In the genomic region with DNA sequence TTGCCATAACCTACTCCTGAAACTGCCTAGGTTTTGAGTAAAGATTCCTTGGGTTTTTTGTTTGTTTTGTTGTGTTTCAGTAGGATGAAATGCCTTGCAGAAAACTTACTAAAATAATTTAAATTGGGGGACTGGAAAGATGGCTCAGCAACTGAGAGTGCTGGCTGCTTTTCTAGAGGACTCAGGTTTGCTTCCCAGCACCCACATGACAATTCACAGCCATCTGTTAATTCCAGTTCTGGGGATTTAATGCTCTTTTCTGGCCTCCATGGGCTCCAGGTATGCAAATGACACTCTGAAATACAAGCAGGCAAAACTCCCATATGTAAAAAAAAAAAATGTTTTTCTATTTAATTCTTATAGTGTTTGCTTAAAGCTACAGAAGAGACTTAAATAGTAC, we compare ENCODE assay signal across 27 mouse cellular contexts.
DNase-seq lines count a peak whose midpoint lies in the region; ATAC-seq and TF ChIP-seq lines count a peak whose summit lies in the region.
"Had no signal": no experiment of that assay in that cellular context is flagged by ENCODE, and none has a peak within 500 bp of the region (broad histone marks: within the 10 kb centered on the region; RNA-seq: fewer than 3 reads in every experiment).

No protein-coding gene starts in this region.

- DNase-seq in forebrain, postnatal 0 days = peak; percentile 14
- peak in 1 of 2 experiments; percentile 23 for DNase-seq in layer of hippocampus, adult 2 months (ENCODE audit: low spot score in 2 of 2)
- DNase-seq in layer of hippocampus, postnatal 10 days (ENCODE audit: low spot score in 2 of 2) = no peak
- peak; percentile 55 for DNase-seq in brain, adult 2 months (ENCODE audit: low read depth, low spot score)
- DNase-seq in right cerebral cortex, postnatal 25 days = peak; percentile 15
- no peak for DNase-seq in lung, postnatal 14 days
- DNase-seq: adrenal gland, adult 2 months; adrenal gland, postnatal 14 days; cerebellum, adult 11-12 months; cerebellum, adult 8-10 months; cerebellum, postnatal 10 days; cerebellum, postnatal 36 days; embryo, embryonic 11 days; gastrocnemius, adult 2 months; gastrocnemius, postnatal 14 days; heart, adult 18-20 months; heart, postnatal 14 days; heart, postnatal 4 days had no signal

- no peak overlapping the region for H3K4me2 ChIP-seq in forebrain, postnatal 0 days (ENCODE audit: low read depth)
- H3K4me2 ChIP-seq in forebrain, embryonic 12.5 days = no peak overlapping the region
- H3K4me2 ChIP-seq: embryonic facial prominence, embryonic 13.5 days; heart, embryonic 13.5 days; hindbrain, embryonic 15.5 days had no signal

- H3K9ac ChIP-seq in forebrain, postnatal 0 days = no peak overlapping the region
- no peak overlapping the region for H3K9ac ChIP-seq in forebrain, embryonic 12.5 days
- H3K9ac ChIP-seq: embryonic facial prominence, embryonic 13.5 days; heart, embryonic 13.5 days; hindbrain, embryonic 15.5 days had no signal

- TF ChIP-seq CTCF in forebrain, postnatal 0 days (IDR thresholded peaks at IDR 0.05; ENCODE audit: low read depth) = no peak
- TF ChIP-seq CTCF in layer of hippocampus, adult 2 months (conservative IDR thresholded peaks at IDR 0.05) = no peak

- no peak overlapping the region for H3K27ac ChIP-seq in forebrain, postnatal 0 days (ENCODE audit: low read depth, low read length)
- H3K27ac ChIP-seq in forebrain, embryonic 12.5 days = no peak overlapping the region
- peak overlapping the region; percentile 52 for H3K27ac ChIP-seq in layer of hippocampus, adult 2 months
- H3K27ac ChIP-seq: embryonic facial prominence, embryonic 10.5 days; embryonic facial prominence, embryonic 13.5 days; gastrocnemius, adult 2 months; heart, embryonic 10.5 days; heart, embryonic 13.5 days; hindbrain, embryonic 15.5 days had no signal

- no peaks in the 10 kb centered on the region for H3K9me3 ChIP-seq in forebrain, postnatal 0 days (ENCODE audit: low read length)
- no peaks in the 10 kb centered on the region for H3K9me3 ChIP-seq in forebrain, embryonic 12.5 days
- H3K9me3 ChIP-seq: embryonic facial prominence, embryonic 10.5 days; embryonic facial prominence, embryonic 13.5 days; heart, embryonic 10.5 days; heart, embryonic 13.5 days; hindbrain, embryonic 15.5 days had no signal

- H3K4me3 ChIP-seq in forebrain, postnatal 0 days (ENCODE audit: low read depth, low read length) = no peak overlapping the region
- no peak overlapping the region for H3K4me3 ChIP-seq in forebrain, embryonic 12.5 days (replicated peaks)
- no peak overlapping the region for H3K4me3 ChIP-seq in layer of hippocampus, adult 2 months
- H3K4me3 ChIP-seq: embryonic facial prominence, embryonic 10.5 days; embryonic facial prominence, embryonic 13.5 days; erythroblast, embryonic 14.5 days; gastrocnemius, adult 2 months; heart, embryonic 10.5 days; heart, embryonic 13.5 days; hindbrain, embryonic 15.5 days had no signal

- H3K36me3 ChIP-seq in forebrain, postnatal 0 days (ENCODE audit: insufficient read depth) = peaks cover 24% of the 10 kb centered on the region; the same call in 1 of the 2 replicates
- H3K36me3 ChIP-seq in forebrain, embryonic 12.5 days (replicated peaks) = peaks cover 16% of the 10 kb centered on the region

- ATAC-seq in forebrain, postnatal 0 days = no peak
- no peak for ATAC-seq in forebrain, embryonic 12.5 days (ENCODE audit: low FRiP score)
- ATAC-seq: CD4-positive, CD25-positive, alpha-beta regulatory T cell, adult 4 months; intestine, postnatal 0 days had no signal

- H3K27me3 ChIP-seq in forebrain, postnatal 0 days (ENCODE audit: insufficient read depth, low read length) = no peaks in the 10 kb centered on the region
- H3K27me3 ChIP-seq in forebrain, embryonic 12.5 days = no peaks in the 10 kb centered on the region
- H3K27me3 ChIP-seq: embryonic facial prominence, embryonic 13.5 days; heart, embryonic 13.5 days; hindbrain, embryonic 15.5 days had no signal

- no peaks in the 10 kb centered on the region for H3K4me1 ChIP-seq in forebrain, postnatal 0 days (ENCODE audit: insufficient read depth)
- no peaks in the 10 kb centered on the region for H3K4me1 ChIP-seq in forebrain, embryonic 12.5 days
- H3K4me1 ChIP-seq: embryonic facial prominence, embryonic 10.5 days; embryonic facial prominence, embryonic 13.5 days; heart, embryonic 13.5 days; hindbrain, embryonic 15.5 days had no signal

Comparison
In these comparisons a context has a peak if more than half of its experiments do, and no peak if none do; other contexts are left out.
1. DNase-seq: peak in forebrain, postnatal 0 days (single experiment), brain, adult 2 months (single experiment) and right cerebral cortex, postnatal 25 days (single experiment); none in layer of hippocampus, postnatal 10 days (0 of 2) and lung, postnatal 14 days (single experiment).